Mouse (Mus musculus) hindbrain, embryonic 16.5 days (tissue): ENCODE measurements around the gene Dtymk. TPM values are rescaled to one million over a fixed set of nuclear protein-coding genes. Genes with fewer than 3 reads are reported as not detected.

Experiments used
- ATAC-seq: fragments of 200-750 bp; cut with Nextera tagmentation; 2 replicates; pipeline ENCODE4 v1.8.0; 2017; ENCODE audit warnings: moderate TSS enrichment, moderate library complexity
- H3K27ac ChIP-seq: fragments of 300-500 bp; sonication (generic); 2 replicates; pipeline ENCODE4 v1.5.1; 2014; ENCODE audit warnings: low read depth, mild to moderate bottlenecking, control low read depth, low read length, moderate library complexity
- H3K27me3 ChIP-seq: fragments of 300-500 bp; sonication (generic); replicated peaks from 2 replicates; pipeline ENCODE4 v1.6.1; 2014; ENCODE audit warnings: low read length; ENCODE audit not compliant: control insufficient read depth, insufficient read depth
- H3K36me3 ChIP-seq: fragments of 300-500 bp; sonication (generic); 2 replicates; pipeline ENCODE4 v1.6.1; 2014; ENCODE audit warnings: mild to moderate bottlenecking, low read length, moderate library complexity, mixed read lengths; ENCODE audit not compliant: control insufficient read depth, insufficient read depth
- H3K4me1 ChIP-seq: fragments of 300-500 bp; sonication (generic); 2 replicates; pipeline ENCODE4 v1.6.1; 2014; ENCODE audit warnings: low read depth, low read length; ENCODE audit not compliant: control insufficient read depth, insufficient read depth
- H3K4me2 ChIP-seq: fragments of 300-500 bp; sonication (generic); 2 replicates; pipeline ENCODE4 v1.6.1; 2014; ENCODE audit warnings: mild to moderate bottlenecking, low read length, control low read depth, moderate library complexity
- H3K4me3 ChIP-seq: fragments of 300-500 bp; sonication (generic); 2 replicates; pipeline ENCODE4 v1.5.1; 2014; ENCODE audit warnings: mild to moderate bottlenecking, low read length, control low read depth, moderate library complexity
- H3K9ac ChIP-seq: fragments of 300-500 bp; sonication (generic); 2 replicates; pipeline ENCODE4 v1.6.1; 2014; ENCODE audit warnings: low read depth, mild to moderate bottlenecking, control low read depth, low read length, moderate library complexity
- H3K9me3 ChIP-seq: fragments of 300-500 bp; sonication (generic); 2 replicates; pipeline ENCODE4 v1.6.1; 2014; ENCODE audit warnings: mild to moderate bottlenecking, low read length, moderate library complexity; ENCODE audit not compliant: control insufficient read depth
- WGBS: fragments of 180-500 bp; shearing (Covaris S2); extraction: QIAGEN DNeasy Blood & Tissue Kit; methylation state at CpG from one replicate; pipeline ENCODE4 v1.1.7; 2014; 5-methylcytosine and 5-hydroxymethylcytosine counted together
- polyA plus RNA-seq: library from polyadenylated mRNA; unstranded; fragments of >200 nt; fragmentation: Nextera tagmentation; extraction: Ambion mirVana; gene quantifications from 2 replicates; pipeline ENCODE4 v1.2.1, GENCODE M21; 2015

The Dtymk gene
- polyA plus RNA-seq, 1 experiment from 2014 or later, result 134 TPM

GRCm38 (mm10) chr1:93810011-93810410, 8.3 kb upstream of the Dtymk start:
- Histone ChIP-seq H3K4me1 (peaks cover 1% of the 10 kb centered on the region), H3K9me3 (no peaks in the 10 kb centered on the region), H3K27ac (no peak overlapping the region), H3K27me3 (no peaks in the 10 kb centered on the region), H3K4me3 (no peak overlapping the region), H3K9ac (no peak overlapping the region), H3K4me2 (no peak overlapping the region), H3K36me3 (peaks cover 51% of the 10 kb centered on the region)
- ATAC-seq, result no peak
- WGBS, result 98% methylated on average over 3 of the region's 3 CpGs

GRCm38 (mm10) chr1:93808871-93809270, 7.1 kb upstream of the Dtymk start:
- peaks cover 44% of the 10 kb centered on the region for H3K36me3 ChIP-seq
- WGBS, result 97% methylated on average over 4 of the region's 4 CpGs
- no peak overlapping the region for H3K27ac ChIP-seq
- ATAC-seq, result no peak
- H3K9ac ChIP-seq, result no peak overlapping the region
- peaks cover 9% of the 10 kb centered on the region for H3K4me1 ChIP-seq
- no peak overlapping the region for H3K4me2 ChIP-seq
- H3K27me3 ChIP-seq, result no peaks in the 10 kb centered on the region
- H3K4me3 ChIP-seq, result no peak overlapping the region
- no peaks in the 10 kb centered on the region for H3K9me3 ChIP-seq

- 82% methylated on average over 5 of the region's 5 CpGs for WGBS
- Histone ChIP-seq H3K4me2 (no peak overlapping the region), H3K27ac (no peak overlapping the region), H3K9ac (no peak overlapping the region; the same call in 1 of the 2 replicates), H3K27me3 (no peaks in the 10 kb centered on the region), H3K4me3 (no peak overlapping the region), H3K4me1 (peaks cover 22% of the 10 kb centered on the region), H3K9me3 (no peaks in the 10 kb centered on the region), H3K36me3 (peaks cover 25% of the 10 kb centered on the region)
- no peak for ATAC-seq
These were observed 3.7 kb upstream of the Dtymk start for GRCm38 (mm10) chr1:93805221-93805951.

- Histone ChIP-seq H3K36me3 (peaks cover 23% of the 10 kb centered on the region), H3K4me1 (peaks cover 22% of the 10 kb centered on the region), H3K4me2 (peak overlapping the region; percentile 91), H3K9ac (peak overlapping the region; percentile 93), H3K27me3 (no peaks in the 10 kb centered on the region), H3K9me3 (no peaks in the 10 kb centered on the region), H3K4me3 (peak overlapping the region; percentile 84), H3K27ac (no peak overlapping the region)
- ATAC-seq, result no peak
- WGBS, result 88% methylated on average over 4 of the region's 4 CpGs
These were observed 3.1 kb upstream of the Dtymk start for GRCm38 (mm10) chr1:93804818-93805217.

GRCm38 (mm10) chr1:93803556-93804507, 2.1 kb upstream of the Dtymk start, which contains the start of gene Ing5:
Gene Ing5, plus strand, starts transcription at chr1:93803965.
- Histone ChIP-seq H3K4me2 (peak within 1 kb of the TSS; percentile 91), H3K4me1 (peaks cover 22% of the 10 kb centered on the region), H3K36me3 (peaks cover 18% of the 10 kb centered on the region), H3K4me3 (peak within 1 kb of the TSS; percentile 84), H3K27me3 (no peaks in the 10 kb centered on the region), H3K9me3 (no peaks in the 10 kb centered on the region), H3K27ac (peak within 1 kb of the TSS; percentile 99), H3K9ac (peak within 1 kb of the TSS; percentile 93)
- WGBS, result under 1% methylated on average over 68 of the region's 94 CpGs
- peak; percentile 93 for ATAC-seq

- peaks cover 22% of the 10 kb centered on the region for H3K4me1 ChIP-seq
- H3K36me3 ChIP-seq, result peaks cover 8% of the 10 kb centered on the region; the same call in 1 of the 2 replicates
- H3K4me3 ChIP-seq, result peak overlapping the region; percentile 84
- no peak overlapping the region for H3K9ac ChIP-seq
- no peaks in the 10 kb centered on the region for H3K9me3 ChIP-seq
- H3K4me2 ChIP-seq, result peak overlapping the region; percentile 91
- ATAC-seq, result no peak
- H3K27ac ChIP-seq, result no peak overlapping the region
- no peaks in the 10 kb centered on the region for H3K27me3 ChIP-seq
- WGBS, result 90% methylated on average over 5 of the region's 5 CpGs
These were observed 1.0 kb upstream of the Dtymk start for GRCm38 (mm10) chr1:93802771-93803170.

- no peak overlapping the region; the same call in 1 of the 2 replicates for H3K27ac ChIP-seq
- no peaks in the 10 kb centered on the region for H3K27me3 ChIP-seq
- H3K9me3 ChIP-seq, result no peaks in the 10 kb centered on the region
- H3K36me3 ChIP-seq, result no peaks in the 10 kb centered on the region
- peak overlapping the region; percentile 80 for H3K4me3 ChIP-seq
- 78% methylated on average over 21 of the region's 21 CpGs for WGBS
- peak overlapping the region; percentile 84 for H3K9ac ChIP-seq
- H3K4me2 ChIP-seq, result peak overlapping the region; percentile 75
- H3K4me1 ChIP-seq, result peaks cover 22% of the 10 kb centered on the region
- ATAC-seq, result no peak
These were observed 847 bp downstream of the Dtymk start for GRCm38 (mm10) chr1:93800670-93801503.

- Histone ChIP-seq H3K9me3 (no peaks in the 10 kb centered on the region), H3K27ac (no peak overlapping the region), H3K36me3 (peaks cover 27% of the 10 kb centered on the region), H3K27me3 (no peaks in the 10 kb centered on the region), H3K9ac (no peak overlapping the region), H3K4me1 (no peaks in the 10 kb centered on the region; the same call in 1 of the 2 replicates), H3K4me3 (no peak overlapping the region), H3K4me2 (no peak overlapping the region)
- no peak for ATAC-seq
- WGBS, result 83% methylated on average over 8 of the region's 8 CpGs
These were observed 5.8 kb downstream of the Dtymk start for GRCm38 (mm10) chr1:93795886-93796285.
